Mouse (Mus musculus) kidney, embryonic 15.5 days (tissue): Measurements from ENCODE around the gene Fndc11. TPM values are rescaled to one million over a fixed set of nuclear protein-coding genes. Genes with fewer than 3 reads are reported as not detected.

Experiments used
- ATAC-seq: fragments of 200-750 bp; cut with Nextera tagmentation; replicated peaks from 2 replicates; pipeline ENCODE4 v1.8.0; 2017; ENCODE audit warnings: moderate TSS enrichment; ENCODE audit not compliant: low FRiP score
- H3K27ac ChIP-seq: fragments of 300-500 bp; sonication (generic); 2 replicates; pipeline ENCODE4 v1.5.1; 2015; ENCODE audit warnings: mild to moderate bottlenecking, inconsistent platforms
- H3K27me3 ChIP-seq: fragments of 300-500 bp; sonication (generic); 2 replicates; pipeline ENCODE4 v1.6.1; 2015; ENCODE audit warnings: inconsistent platforms
- H3K36me3 ChIP-seq: fragments of 300-500 bp; sonication (generic); 2 replicates; pipeline ENCODE4 v1.6.1; 2015; ENCODE audit warnings: inconsistent platforms
- H3K4me1 ChIP-seq: fragments of 300-500 bp; sonication (generic); 2 replicates; pipeline ENCODE4 v1.6.1; 2015; ENCODE audit warnings: inconsistent platforms
- H3K4me2 ChIP-seq: fragments of 300-500 bp; sonication (generic); 2 replicates; pipeline ENCODE4 v1.6.1; 2015; ENCODE audit warnings: moderate library complexity, mild to moderate bottlenecking, inconsistent platforms
- H3K4me3 ChIP-seq: fragments of 300-500 bp; sonication (generic); replicated peaks from 2 replicates; pipeline ENCODE4 v1.5.1; 2015; ENCODE audit warnings: mild to moderate bottlenecking, inconsistent platforms
- H3K9ac ChIP-seq: fragments of 300-500 bp; sonication (generic); 2 replicates; pipeline ENCODE4 v1.6.1; 2015; ENCODE audit warnings: mild to moderate bottlenecking, inconsistent platforms
- H3K9me3 ChIP-seq: fragments of 300-500 bp; sonication (generic); replicated peaks from 2 replicates; pipeline ENCODE4 v1.6.1; 2016; ENCODE audit warnings: inconsistent platforms
- WGBS: fragments of 180-500 bp; shearing (Covaris S2); methylation state at CpG from one replicate; pipeline ENCODE4 v1.1.7; 2015; ENCODE audit warnings: mixed read lengths; 5-methylcytosine and 5-hydroxymethylcytosine counted together
- polyA plus RNA-seq: library from polyadenylated mRNA; unstranded; fragments of >200 nt; fragmentation: Nextera tagmentation; extraction: Ambion mirVana; gene quantifications from 2 replicates; pipeline ENCODE4 v1.2.1, GENCODE M21; 2015

Gene Fndc11
- polyA plus RNA-seq, 1 experiment from 2014 or later: 0.26 TPM

DNA sequence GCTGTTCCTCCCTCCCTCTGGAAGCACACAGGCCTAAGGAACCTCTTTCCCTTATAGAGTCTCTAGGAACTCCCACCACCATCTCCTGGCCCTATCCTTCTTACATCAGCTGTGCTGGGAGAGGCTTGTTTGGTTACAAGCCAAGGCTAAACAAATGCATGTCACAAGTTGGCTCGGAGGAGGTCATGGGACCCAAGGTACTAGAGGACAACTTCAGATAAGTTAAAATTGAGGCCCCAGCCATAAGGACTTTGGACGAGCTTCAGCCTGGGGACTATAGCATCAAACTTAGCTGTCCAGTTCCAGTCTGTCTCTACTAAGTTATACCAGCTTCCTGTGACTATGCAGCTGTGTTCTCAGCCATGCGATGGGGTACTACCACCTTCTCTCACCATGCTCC is 7.3 kb downstream of the Fndc11 start:
- no peak overlapping the region for H3K4me2 ChIP-seq
- peaks cover under 1% of the 10 kb centered on the region; the same call in 1 of the 2 replicates for H3K4me1 ChIP-seq
- WGBS: 87% methylated on average over 3 of the region's 3 CpGs
- H3K36me3 ChIP-seq: 0 out of 2 replicates have a peak, but pooled peaks cover 2% of the 10 kb centered on the region
- ATAC-seq: no peak
- no peak overlapping the region for H3K4me3 ChIP-seq
- no peaks in the 10 kb centered on the region for H3K27me3 ChIP-seq
- H3K9me3 ChIP-seq: no peaks in the 10 kb centered on the region
- no peak overlapping the region for H3K27ac ChIP-seq
- no peak overlapping the region for H3K9ac ChIP-seq

DNA sequence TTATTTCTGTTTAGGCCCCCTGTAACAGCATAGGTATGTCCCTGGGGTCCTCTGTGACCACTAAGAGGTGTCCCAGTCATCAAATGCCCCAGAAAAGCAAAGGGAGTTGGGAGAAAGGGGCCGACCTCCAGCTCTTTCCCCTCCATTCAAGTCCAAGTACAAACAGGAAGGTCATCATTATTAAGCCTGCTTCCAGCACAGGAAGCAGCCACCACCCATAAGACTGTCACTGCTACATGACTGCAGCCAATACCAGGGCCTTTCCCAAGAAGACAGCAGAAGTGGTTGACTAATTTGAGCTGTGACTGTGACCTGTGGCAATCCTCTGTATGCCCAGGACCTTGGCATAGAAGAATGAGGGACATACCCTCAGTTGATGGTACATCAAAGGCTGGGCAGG is 8.5 kb downstream of the Fndc11 start:
- no peak for ATAC-seq
- H3K27ac ChIP-seq: no peak overlapping the region
- no peak overlapping the region for H3K4me2 ChIP-seq
- H3K27me3 ChIP-seq: no peaks in the 10 kb centered on the region
- H3K36me3 ChIP-seq: 0 out of 2 replicates have a peak, but pooled peaks cover 5% of the 10 kb centered on the region
- H3K9ac ChIP-seq: no peak overlapping the region
- no peaks in the 10 kb centered on the region for H3K4me1 ChIP-seq
- no peaks in the 10 kb centered on the region for H3K9me3 ChIP-seq
- 47% methylated on average over 1 of the region's 1 CpGs for WGBS
- H3K4me3 ChIP-seq: no peak overlapping the region

DNA sequence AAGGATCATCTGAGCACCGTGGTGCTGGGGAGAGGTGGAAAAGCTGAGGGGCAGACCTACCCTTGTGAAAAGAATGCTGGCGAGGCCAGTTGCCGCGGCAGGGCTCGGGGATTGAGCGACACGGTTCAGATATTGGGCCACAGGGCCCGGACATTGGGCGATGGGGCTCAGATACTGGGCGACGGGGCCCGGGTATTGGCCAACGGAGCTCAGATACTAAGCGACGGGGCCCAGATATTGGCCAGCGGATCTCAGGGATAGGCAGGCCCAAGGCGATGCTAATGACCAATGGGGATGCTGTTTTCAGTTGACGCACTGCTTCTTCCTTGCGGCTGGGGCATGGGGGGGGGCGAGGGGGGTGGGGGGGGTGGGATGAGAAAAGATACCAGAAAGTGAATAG is 11.4 kb downstream of the Fndc11 start:
- Histone ChIP-seq H3K4me2 (no peak overlapping the region), H3K4me3 (no peak overlapping the region), H3K27ac (no peak overlapping the region), H3K4me1 (no peaks in the 10 kb centered on the region), H3K36me3 (0 out of 2 replicates have a peak, but pooled peaks cover 12% of the 10 kb centered on the region), H3K9ac (no peak overlapping the region), H3K9me3 (no peaks in the 10 kb centered on the region), H3K27me3 (no peaks in the 10 kb centered on the region)
- no peak for ATAC-seq
- 77% methylated on average over 20 of the region's 20 CpGs for WGBS

DNA sequence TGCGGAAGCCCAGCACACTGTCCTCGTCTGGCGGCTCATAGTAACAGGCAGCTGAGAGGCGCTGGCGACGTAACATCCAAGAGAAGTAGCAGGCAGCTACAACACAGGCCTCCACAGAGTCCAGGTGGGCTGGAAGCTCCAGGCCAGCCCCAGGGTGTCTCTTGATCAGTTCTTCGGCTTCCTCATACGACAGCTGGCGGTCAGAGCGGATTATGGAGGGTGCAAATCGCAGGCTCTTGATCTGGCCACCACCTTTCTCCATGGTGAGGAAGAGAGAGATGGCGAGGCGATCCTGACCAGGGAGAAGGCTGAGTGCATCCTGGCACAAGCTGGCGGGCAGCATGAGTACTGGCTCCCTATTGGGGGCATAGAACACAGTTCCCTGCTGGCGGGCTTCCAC is 13.6 kb downstream of the Fndc11 start:
- 94% methylated on average over 15 of the region's 15 CpGs for WGBS
- H3K27me3 ChIP-seq: no peaks in the 10 kb centered on the region
- H3K4me2 ChIP-seq: no peak overlapping the region
- no peak overlapping the region for H3K27ac ChIP-seq
- ATAC-seq: no peak
- 0 out of 2 replicates have a peak, but pooled peaks cover 21% of the 10 kb centered on the region for H3K36me3 ChIP-seq
- H3K4me3 ChIP-seq: no peak overlapping the region
- H3K9me3 ChIP-seq: no peaks in the 10 kb centered on the region
- H3K4me1 ChIP-seq: peaks cover 6% of the 10 kb centered on the region; the same call in 1 of the 2 replicates
- H3K9ac ChIP-seq: no peak overlapping the region

DNA sequence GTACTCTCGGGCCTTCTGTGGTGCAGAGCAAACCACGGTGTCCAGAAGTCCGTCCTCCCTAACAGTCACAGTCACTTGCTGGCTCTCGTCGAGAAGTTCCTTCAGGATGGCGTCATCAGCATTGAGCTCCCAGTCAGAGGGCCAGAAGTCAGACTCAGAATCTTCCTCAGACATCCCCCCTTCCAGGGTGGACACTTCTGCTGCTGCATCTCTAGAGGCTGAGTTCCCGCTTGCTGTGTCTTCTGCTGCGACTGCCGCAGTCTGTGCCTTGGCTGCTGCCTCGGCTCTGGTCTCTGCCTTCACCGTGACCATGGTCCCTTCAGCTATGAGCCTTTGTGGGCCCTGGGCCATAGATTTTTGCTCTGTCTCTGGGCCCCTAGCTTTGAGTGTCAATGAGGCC is 14.9 kb downstream of the Fndc11 start:
- ATAC-seq: no peak
- 0 out of 2 replicates have a peak, but pooled peaks cover 19% of the 10 kb centered on the region for H3K36me3 ChIP-seq
- H3K9me3 ChIP-seq: no peaks in the 10 kb centered on the region
- no peak overlapping the region for H3K27ac ChIP-seq
- H3K4me3 ChIP-seq: no peak overlapping the region
- WGBS: 89% methylated on average over 11 of the region's 11 CpGs
- no peaks in the 10 kb centered on the region for H3K27me3 ChIP-seq
- H3K4me2 ChIP-seq: no peak overlapping the region
- H3K4me1 ChIP-seq: peaks cover 7% of the 10 kb centered on the region; the same call in 1 of the 2 replicates
- no peak overlapping the region for H3K9ac ChIP-seq

DNA sequence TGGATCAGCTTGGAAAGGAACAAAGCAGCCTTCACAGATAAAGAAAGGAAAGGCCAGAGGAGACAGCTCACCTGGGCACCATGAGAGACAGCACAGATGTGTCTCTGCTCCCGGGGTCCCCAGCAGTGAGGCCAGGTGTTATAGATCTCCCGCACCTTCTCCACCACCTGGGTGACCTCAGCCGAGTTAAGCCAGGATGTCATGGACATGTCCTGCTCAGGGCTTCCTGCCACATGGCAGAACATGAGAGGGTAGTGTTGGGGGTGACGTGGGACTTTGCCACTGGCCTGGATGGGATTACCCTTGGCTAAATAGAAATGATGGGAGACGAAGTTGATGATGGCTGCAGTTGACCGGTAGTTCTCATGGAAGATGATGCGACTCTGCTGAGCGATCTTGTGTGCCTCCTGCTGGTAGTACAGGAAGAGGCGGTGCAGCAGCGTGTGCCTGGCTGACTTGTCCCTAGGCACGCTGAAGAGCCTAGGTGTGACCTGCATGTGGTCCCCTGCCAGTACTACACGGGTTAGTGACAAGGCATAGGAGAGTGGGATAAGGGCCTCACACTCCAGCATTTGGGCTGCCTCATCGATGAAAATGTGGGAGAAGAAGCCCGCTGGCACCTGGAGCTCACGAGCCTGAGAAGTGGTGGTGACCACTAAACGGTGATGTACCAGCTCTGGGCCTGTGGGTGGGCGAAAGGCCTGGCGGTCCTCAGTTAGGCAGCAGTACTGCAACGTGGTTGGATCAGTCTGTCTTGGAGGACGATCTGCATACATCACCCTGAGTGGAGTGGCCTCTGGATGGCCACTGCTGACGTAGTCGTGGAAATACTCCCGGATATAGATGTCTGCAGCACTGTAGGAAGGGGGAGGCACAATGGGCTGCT is 16.1 kb downstream of the Fndc11 start:
- 83% methylated on average over 23 of the region's 23 CpGs for WGBS

DNA sequence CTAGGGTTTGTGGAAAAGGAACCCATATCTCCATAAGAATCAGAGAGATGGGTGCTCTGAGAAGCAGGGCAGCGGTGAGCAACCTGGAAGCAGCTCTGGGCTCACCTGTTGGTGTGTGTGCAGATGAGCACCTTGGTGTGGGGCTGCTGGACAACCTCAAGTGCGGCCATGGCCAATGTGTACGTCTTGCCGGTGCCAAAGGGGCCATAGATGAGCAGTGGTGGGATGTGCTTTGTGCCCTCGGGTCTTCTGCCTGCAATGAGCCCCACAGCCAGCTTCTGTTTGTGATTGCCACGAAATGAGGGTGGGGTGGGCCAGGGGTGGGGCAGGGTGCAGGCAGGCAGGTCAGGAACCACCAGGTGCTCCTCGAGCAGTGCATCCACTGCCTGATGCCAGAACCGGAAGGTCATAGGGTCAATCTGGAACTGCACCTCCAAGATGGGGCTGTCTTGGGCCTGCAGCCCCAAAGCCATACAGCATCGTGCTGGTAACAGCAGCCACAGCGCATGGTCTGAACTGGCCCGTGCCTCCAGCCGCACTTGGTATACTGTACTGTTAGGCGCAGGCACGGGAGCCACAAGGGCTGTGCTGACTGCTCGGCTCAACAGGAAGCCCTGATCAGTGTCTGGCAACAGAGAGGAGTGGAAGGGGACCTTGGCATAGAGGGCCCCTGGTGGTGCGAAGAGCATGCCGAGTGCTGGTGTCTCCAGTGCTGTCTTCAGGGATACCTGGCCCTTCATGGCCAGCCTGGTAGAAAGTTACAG is 17.6 kb downstream of the Fndc11 start:
- WGBS: 88% methylated on average over 17 of the region's 17 CpGs
- Histone ChIP-seq H3K27ac (no peak overlapping the region), H3K9me3 (no peaks in the 10 kb centered on the region), H3K27me3 (no peaks in the 10 kb centered on the region), H3K9ac (no peak overlapping the region), H3K36me3 (0 out of 2 replicates have a peak, but pooled peaks cover 18% of the 10 kb centered on the region), H3K4me2 (no peak overlapping the region), H3K4me3 (no peak overlapping the region), H3K4me1 (peaks cover 16% of the 10 kb centered on the region; the same call in 1 of the 2 replicates)
- no peak for ATAC-seq

More for the DNA sequence above, 16.1 kb downstream of the Fndc11 start:
- Histone ChIP-seq H3K9me3 (no peaks in the 10 kb centered on the region), H3K4me2 (no peak overlapping the region), H3K27ac (no peak overlapping the region), H3K4me3 (no peak overlapping the region), H3K27me3 (no peaks in the 10 kb centered on the region), H3K36me3 (0 out of 2 replicates have a peak, but pooled peaks cover 18% of the 10 kb centered on the region), H3K9ac (no peak overlapping the region), H3K4me1 (peaks cover 7% of the 10 kb centered on the region; the same call in 1 of the 2 replicates)
- ATAC-seq: no peak

DNA sequence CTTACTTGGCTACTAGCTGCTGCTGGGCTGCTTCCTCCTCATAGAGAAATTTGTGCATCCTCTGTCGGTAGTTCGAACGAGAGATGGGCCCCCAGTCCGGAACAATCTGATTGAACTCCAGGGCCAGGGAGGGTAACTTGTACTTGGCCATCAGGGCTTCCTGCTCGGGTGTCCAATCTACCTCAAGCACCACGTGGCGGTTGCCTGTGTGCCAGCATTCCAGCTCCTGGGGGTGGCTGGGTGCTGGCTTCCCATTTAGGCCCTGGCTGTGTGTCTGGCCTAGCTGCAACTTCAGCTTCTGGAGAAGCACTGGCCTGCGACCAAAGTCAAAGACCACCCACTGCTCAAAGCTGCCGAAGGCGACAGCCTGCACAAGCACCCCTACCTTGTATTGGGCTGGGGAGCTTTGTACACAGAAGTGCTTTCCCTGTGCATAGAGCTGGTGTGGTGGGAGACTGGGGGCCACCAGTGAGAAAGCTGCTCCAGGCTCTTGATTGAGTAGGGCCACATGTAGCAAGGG is 18.3 kb downstream of the Fndc11 start:
- H3K27ac ChIP-seq: no peak overlapping the region
- 72% methylated on average over 10 of the region's 10 CpGs for WGBS
- no peaks in the 10 kb centered on the region for H3K27me3 ChIP-seq
- ATAC-seq: no peak
- no peaks in the 10 kb centered on the region for H3K9me3 ChIP-seq
- 0 out of 2 replicates have a peak, but pooled peaks cover 17% of the 10 kb centered on the region for H3K36me3 ChIP-seq
- no peak overlapping the region for H3K4me2 ChIP-seq
- no peak overlapping the region for H3K9ac ChIP-seq
- no peak overlapping the region for H3K4me3 ChIP-seq
- peaks cover 17% of the 10 kb centered on the region; the same call in 1 of the 2 replicates for H3K4me1 ChIP-seq

DNA sequence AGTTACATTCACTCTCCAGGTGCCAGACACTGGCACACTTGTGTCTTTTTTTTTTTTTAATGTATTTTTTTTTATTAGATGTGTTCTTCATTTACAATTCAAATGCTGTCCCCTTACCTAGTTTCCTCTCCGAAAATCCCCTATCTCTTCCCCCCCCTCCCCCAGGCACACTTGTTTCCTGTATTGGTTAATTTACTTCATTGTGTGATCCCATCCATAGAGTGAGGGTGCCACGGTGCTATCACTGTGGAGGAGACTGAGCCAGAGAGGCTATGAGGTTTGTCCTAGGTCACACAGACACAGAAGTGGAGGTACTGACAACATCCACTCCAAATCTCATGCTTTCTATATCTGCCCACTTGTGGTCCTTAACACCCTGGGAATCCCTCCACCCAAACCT is 19.0 kb downstream of the Fndc11 start:
- no peak for ATAC-seq
- Histone ChIP-seq H3K9me3 (no peaks in the 10 kb centered on the region), H3K9ac (no peak overlapping the region), H3K27me3 (no peaks in the 10 kb centered on the region), H3K4me1 (peaks cover 17% of the 10 kb centered on the region; the same call in 1 of the 2 replicates), H3K4me3 (no peak overlapping the region), H3K36me3 (0 out of 2 replicates have a peak, but pooled peaks cover 15% of the 10 kb centered on the region), H3K27ac (no peak overlapping the region), H3K4me2 (no peak overlapping the region)
- 68% methylated on average over 2 of the region's 2 CpGs for WGBS

DNA sequence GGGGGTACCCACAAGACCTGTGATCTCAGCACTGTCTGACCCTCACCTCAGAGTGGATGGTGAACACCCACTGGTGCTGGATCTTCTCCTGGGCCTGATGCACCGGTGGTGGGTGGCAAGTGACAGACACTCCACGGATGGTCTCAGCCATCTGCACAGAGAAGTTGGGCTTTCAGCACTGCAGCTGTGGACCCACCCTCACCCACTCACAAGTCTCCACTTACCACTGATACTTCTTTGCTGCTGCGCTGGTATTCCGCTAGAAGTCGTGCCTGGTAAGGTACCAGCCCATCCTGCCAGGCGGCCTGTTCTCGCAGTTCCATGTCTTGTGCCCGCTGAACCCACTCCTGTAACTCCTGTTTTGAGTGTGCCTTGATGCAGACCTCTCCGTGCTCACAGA is 19.4 kb downstream of the Fndc11 start:
- no peak overlapping the region for H3K9ac ChIP-seq
- H3K27ac ChIP-seq: no peak overlapping the region
- 0 out of 2 replicates have a peak, but pooled peaks cover 15% of the 10 kb centered on the region for H3K36me3 ChIP-seq
- H3K4me2 ChIP-seq: no peak overlapping the region
- H3K4me3 ChIP-seq: no peak overlapping the region
- WGBS: 92% methylated on average over 9 of the region's 9 CpGs
- H3K27me3 ChIP-seq: no peaks in the 10 kb centered on the region
- no peak for ATAC-seq
- no peaks in the 10 kb centered on the region for H3K9me3 ChIP-seq
- H3K4me1 ChIP-seq: peaks cover 17% of the 10 kb centered on the region; the same call in 1 of the 2 replicates

DNA sequence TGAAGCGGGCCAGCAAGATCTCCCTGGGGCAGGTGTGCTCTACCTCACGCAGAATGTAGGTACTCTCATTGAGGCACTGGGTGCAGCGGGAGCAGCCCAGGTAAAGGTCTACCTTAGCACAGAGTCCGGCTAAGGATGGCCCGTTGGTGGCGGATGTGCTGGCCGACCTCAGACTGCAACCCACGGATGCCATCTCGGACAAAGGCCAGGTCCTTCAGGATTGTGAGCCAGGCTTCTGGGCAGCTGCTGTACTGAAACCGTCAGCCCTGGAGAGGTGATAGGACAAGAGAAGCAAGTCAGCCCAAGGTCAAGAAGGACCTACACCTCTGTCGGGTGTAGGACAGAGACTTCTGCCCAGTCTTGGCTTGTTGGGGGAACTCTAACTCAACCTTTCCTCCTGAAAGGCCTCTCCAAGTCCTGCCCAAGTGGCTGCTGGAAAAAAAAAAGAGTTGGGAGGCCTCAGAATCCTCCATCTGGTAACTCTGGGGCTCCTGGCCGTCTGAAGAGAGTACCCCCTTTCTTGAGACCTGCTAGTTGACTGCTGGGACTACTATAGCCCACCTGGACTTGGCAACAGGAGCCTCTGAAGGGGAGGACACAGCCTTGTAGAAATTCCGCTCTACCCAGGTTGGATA is 21.1 kb downstream of the Fndc11 start:
- H3K27me3 ChIP-seq: no peaks in the 10 kb centered on the region
- peaks cover 17% of the 10 kb centered on the region; the same call in 1 of the 2 replicates for H3K4me1 ChIP-seq
- H3K27ac ChIP-seq: no peak overlapping the region
- peak overlapping the region; percentile 59; the same call in 1 of the 2 replicates for H3K4me3 ChIP-seq
- H3K4me2 ChIP-seq: peak overlapping the region; percentile 72
- no peak for ATAC-seq
- 89% methylated on average over 13 of the region's 13 CpGs for WGBS
- 0 out of 2 replicates have a peak, but pooled peaks cover 9% of the 10 kb centered on the region for H3K36me3 ChIP-seq
- H3K9me3 ChIP-seq: no peaks in the 10 kb centered on the region
- no peak overlapping the region for H3K9ac ChIP-seq
